Mouse (Mus musculus) C2C12 (cell line): ENCODE measurements around the gene Olfr350. TPM values are rescaled to one million over a fixed set of nuclear protein-coding genes. Genes with fewer than 3 reads are reported as not detected.

Experiments used
- H3K27me3 ChIP-seq: one replicate; pipeline ENCODE4 v1.6.1; 2011; ENCODE audit not compliant: control insufficient read depth, insufficient read depth, insufficient read length
- H3K36me3 ChIP-seq: one replicate; pipeline ENCODE4 v1.6.1; 2011; ENCODE audit not compliant: control insufficient read depth, insufficient read depth
- H3K4me3 ChIP-seq: one replicate; pipeline ENCODE4 v1.5.1; 2011; ENCODE audit warnings: mild to moderate bottlenecking, control low read depth; ENCODE audit not compliant: poor library complexity, insufficient read depth, severe bottlenecking
- H3K79me2 ChIP-seq: one replicate; pipeline ENCODE4 v1.6.1; 2011; ENCODE audit not compliant: control insufficient read depth, insufficient read depth
- H3K79me3 ChIP-seq: one replicate; pipeline ENCODE4 v1.6.1; 2011; ENCODE audit warnings: low read depth, control low read depth
- H3ac ChIP-seq: one replicate; pipeline ENCODE3; 2011; ENCODE audit warnings: low read depth; ENCODE audit not compliant: control insufficient read depth, insufficient read length
- CEBPB ChIP-seq: IDR thresholded peaks from one replicate; pipeline ENCODE4 v1.6.1; 2011; ENCODE audit warnings: low read depth, mild to moderate bottlenecking, control low read depth, moderate library complexity
- CTCF ChIP-seq: IDR thresholded peaks from one replicate; pipeline ENCODE4 v1.5.1; 2011; ENCODE audit not compliant: control insufficient read depth, insufficient read depth, insufficient read length
- FOSL1 ChIP-seq: IDR thresholded peaks from one replicate; pipeline ENCODE4 v1.8.0; 2011; ENCODE audit warnings: mild to moderate bottlenecking, low read length; ENCODE audit not compliant: poor library complexity, insufficient read depth, severe bottlenecking
- MAX ChIP-seq: IDR thresholded peaks from one replicate; pipeline ENCODE4 v1.6.1; 2011; ENCODE audit warnings: mild to moderate bottlenecking, control low read depth
- MYOD1 ChIP-seq: IDR thresholded peaks from one replicate; pipeline ENCODE4 v1.6.1; 2011; ENCODE audit warnings: low read depth; ENCODE audit not compliant: control insufficient read depth, insufficient read length
- MYOG ChIP-seq: IDR thresholded peaks from one replicate; pipeline ENCODE4 v1.6.1; 2011; ENCODE audit not compliant: control insufficient read depth, insufficient read length; ENCODE audit errors: extremely low read depth
- USF1 ChIP-seq: IDR thresholded peaks from one replicate; pipeline ENCODE4 v1.6.1; 2011; ENCODE audit warnings: low read depth, mild to moderate bottlenecking, control low read depth, moderate library complexity
- long read RNA-seq, 2 experiments: library from polyadenylated mRNA; unstranded; transcript quantifications; one replicate each; pipeline ENCODE4 v2.0.0; 2019 to 2020
- polyA plus RNA-seq: library from polyadenylated mRNA; unstranded; fragments of >200 nt; fragmentation: generic; extraction: Trizol; gene quantifications from one replicate; pipeline ENCODE4 v1.2.1, GENCODE M21; 2012; ENCODE audit warnings: missing spikeins

Olfr350 gene
- polyA plus RNA-seq = not detected
- long read RNA-seq, experiment 1 = 0 reads
- long read RNA-seq, experiment 2 = 0 reads

GRCm38 (mm10) chr2:36846010-36846409 lies at the start of gene Olfr350:
Gene Olfr350, plus strand, starts transcription at chr2:36846310.
- Histone ChIP-seq H3K36me3 (no peaks in the 10 kb centered on the region), H3ac (no peak within 1 kb of the TSS), H3K79me3 (no peaks in the 10 kb centered on the region), H3K27me3 (no peaks in the 10 kb centered on the region), H3K79me2 (no peaks in the 10 kb centered on the region), H3K4me3 (no peak within 1 kb of the TSS)
- no peak for TF ChIP-seq CTCF
- no peak for TF ChIP-seq CEBPB
- no peak for TF ChIP-seq FOSL1
- no peak for TF ChIP-seq MYOD1
- no peak for TF ChIP-seq MYOG

- Histone ChIP-seq H3K4me3 (no peak within 1 kb of the TSS), H3K79me3 (no peaks in the 10 kb centered on the region), H3K36me3 (no peaks in the 10 kb centered on the region), H3K27me3 (no peaks in the 10 kb centered on the region), H3K79me2 (no peaks in the 10 kb centered on the region), H3ac (no peak within 1 kb of the TSS)
- TF ChIP-seq MAX (no peak), MYOD1 (no peak), FOSL1 (no peak), CTCF (no peak), CEBPB (no peak), USF1 (no peak), MYOG (no peak)
Observed at GRCm38 (mm10) chr2:36816932-36817331, 29.2 kb upstream of the Olfr350 start, which contains the start of gene Olfr3. Gene Olfr3, minus strand, starts transcription at chr2:36817032.

GRCm38 (mm10) chr2:36862560-36862959 lies 16.4 kb downstream of the Olfr350 start, which contains the start of gene Olfr351:
Gene Olfr351, minus strand, starts transcription at chr2:36862660.
- Histone ChIP-seq H3K79me2 (no peaks in the 10 kb centered on the region), H3K79me3 (no peaks in the 10 kb centered on the region), H3K27me3 (no peaks in the 10 kb centered on the region), H3K36me3 (no peaks in the 10 kb centered on the region), H3ac (no peak within 1 kb of the TSS), H3K4me3 (no peak within 1 kb of the TSS)
- TF ChIP-seq MYOG = no peak
- TF ChIP-seq USF1 = no peak

- Histone ChIP-seq H3ac (no peak within 1 kb of the TSS), H3K36me3 (no peaks in the 10 kb centered on the region), H3K4me3 (no peak within 1 kb of the TSS), H3K79me2 (no peaks in the 10 kb centered on the region), H3K79me3 (no peaks in the 10 kb centered on the region), H3K27me3 (no peaks in the 10 kb centered on the region)
- no peak for TF ChIP-seq FOSL1
- no peak for TF ChIP-seq USF1
- TF ChIP-seq MAX = no peak
- no peak for TF ChIP-seq CEBPB
- TF ChIP-seq CTCF = no peak
- no peak for TF ChIP-seq MYOD1
Observed at GRCm38 (mm10) chr2:36868160-36868559, 22.1 kb downstream of the Olfr350 start, which contains the start of gene Olfr352. Gene Olfr352, plus strand, starts transcription at chr2:36868460.

GRCm38 (mm10) chr2:36892836-36893235 lies 46.7 kb downstream of the Olfr350 start, which contains the start of gene Olfr353:
Gene Olfr353, minus strand, starts transcription at chr2:36892936.
- Histone ChIP-seq H3K79me3 (no peaks in the 10 kb centered on the region), H3K36me3 (no peaks in the 10 kb centered on the region), H3ac (no peak within 1 kb of the TSS), H3K4me3 (no peak within 1 kb of the TSS), H3K27me3 (no peaks in the 10 kb centered on the region), H3K79me2 (no peaks in the 10 kb centered on the region)
- TF ChIP-seq CTCF (no peak), MAX (no peak), FOSL1 (no peak), USF1 (no peak), MYOD1 (no peak), MYOG (no peak), CEBPB (no peak)

GRCm38 (mm10) chr2:36897114-36897513 lies 51.0 kb downstream of the Olfr350 start:
- H3K4me3 ChIP-seq = no peak overlapping the region
- H3K27me3 ChIP-seq = no peaks in the 10 kb centered on the region
- H3K36me3 ChIP-seq = no peaks in the 10 kb centered on the region
- TF ChIP-seq FOSL1 = no peak
- TF ChIP-seq MYOD1 = no peak
- no peak for TF ChIP-seq CEBPB
- no peak for TF ChIP-seq USF1
- no peak for TF ChIP-seq MYOG
- no peak for TF ChIP-seq CTCF
- TF ChIP-seq MAX = no peak
- H3ac ChIP-seq = no peak overlapping the region
- H3K79me2 ChIP-seq = no peaks in the 10 kb centered on the region
- no peaks in the 10 kb centered on the region for H3K79me3 ChIP-seq

Other genes with a start within 250 kb of the Olfr350 start
- gene Olfr345, start 206.3 kb upstream of the Olfr350 start, polyA plus RNA-seq = not detected
- gene Olfr346, start 160.5 kb upstream of the Olfr350 start, polyA plus RNA-seq = not detected
- not detected for gene Olfr347, start 114.4 kb upstream of the Olfr350 start, polyA plus RNA-seq
- not detected for gene Olfr348, start 62.0 kb upstream of the Olfr350 start, polyA plus RNA-seq
- not detected for gene Olfr50, start 55.8 kb upstream of the Olfr350 start, polyA plus RNA-seq
- gene Olfr3, start 29.3 kb upstream of the Olfr350 start, polyA plus RNA-seq = not detected
- not detected for gene Olfr351, start 16.4 kb downstream of the Olfr350 start, polyA plus RNA-seq
- gene Olfr352, start 22.1 kb downstream of the Olfr350 start, polyA plus RNA-seq = not detected
- gene Olfr353, start 46.6 kb downstream of the Olfr350 start, polyA plus RNA-seq = not detected
- not detected for gene Olfr354, start 59.4 kb downstream of the Olfr350 start, polyA plus RNA-seq
- gene Olfr355, start 82.6 kb downstream of the Olfr350 start, polyA plus RNA-seq = not detected
- gene Olfr356, start 90.8 kb downstream of the Olfr350 start, polyA plus RNA-seq = not detected
- not detected for gene Olfr357, start 147.5 kb downstream of the Olfr350 start, polyA plus RNA-seq
- not detected for gene Olfr358, start 163.0 kb downstream of the Olfr350 start, polyA plus RNA-seq
- not detected for gene Olfr360, start 219.4 kb downstream of the Olfr350 start, polyA plus RNA-seq
- not detected for gene Olfr361, start 243.0 kb downstream of the Olfr350 start, polyA plus RNA-seq